Mouse (Mus musculus): ENCODE measurements around the gene Ncoa5.

- TF ChIP-seq POLR2A (IDR thresholded peaks at IDR 0.05; ENCODE audit: extremely low read depth, insufficient read depth, low read length): no peak
- TF ChIP-seq CTCF (IDR thresholded peaks at IDR 0.05; ENCODE audit: extremely low read depth, insufficient read depth, low read length): no peak
These were observed 2.7 kb upstream of the Ncoa5 start for GRCm38 (mm10) chr2:165037415-165037814.

Measured in cortical plate, adult 2 months (tissue).